Mouse (Mus musculus): ENCODE results near the gene Eef2k.
"Not testable (repeated sequence)": the region's sequence is repeated elsewhere in the genome, so short reads cannot be mapped to it uniquely, and the experiment has no call there.

Gene Eef2k

GRCm38 (mm10) chr7:120940343-120940742, 97.7 kb downstream of the Eef2k start:
- DNase-seq (ENCODE audit: low spot score) = no peak

GRCm38 (mm10) chr7:120941214-120941613, 98.6 kb downstream of the Eef2k start:
- no peak for DNase-seq (ENCODE audit: low spot score)

- no peak for DNase-seq (ENCODE audit: low spot score)
Observed at GRCm38 (mm10) chr7:120942506-120942905, 99.9 kb downstream of the Eef2k start.

GRCm38 (mm10) chr7:120943936-120944509, 101.4 kb downstream of the Eef2k start:
- DNase-seq (ENCODE audit: low spot score) = no peak

- not testable (repeated sequence) for DNase-seq (ENCODE audit: low spot score)
Observed at GRCm38 (mm10) chr7:120953591-120953990, 111.0 kb downstream of the Eef2k start.
